Mouse (Mus musculus): Measurements from ENCODE around the gene Slc24a4.
"Not testable (repeated sequence)": the region's sequence is repeated elsewhere in the genome, so short reads cannot be mapped to it uniquely, and the experiment has no call there.

Slc24a4 gene

DNA sequence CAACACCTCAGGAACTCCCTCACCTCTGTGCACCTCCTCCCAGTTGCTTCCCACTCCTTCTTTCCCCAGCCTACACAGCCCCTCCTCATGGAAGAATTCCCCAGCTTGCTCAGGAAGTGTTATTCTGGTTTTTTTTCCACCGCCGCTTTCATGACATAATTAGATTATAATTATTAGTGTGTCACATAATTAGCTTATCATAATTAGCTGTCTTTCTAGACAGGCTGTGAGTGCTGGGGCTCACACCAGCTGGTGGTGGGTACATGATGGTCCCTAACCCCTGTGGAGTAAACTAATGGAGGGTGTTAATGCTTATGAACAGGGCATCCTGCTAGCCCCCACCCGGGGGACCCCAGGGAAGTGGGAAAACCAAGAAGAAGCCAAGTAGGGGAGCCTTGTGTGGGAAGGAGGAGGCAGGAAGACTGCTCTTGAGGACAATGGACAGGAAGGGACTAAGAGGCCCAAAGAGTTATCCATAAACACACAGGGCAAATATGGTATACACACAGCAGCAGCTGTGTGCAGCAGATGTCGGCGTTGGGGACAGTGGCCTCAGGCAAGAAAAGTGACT lies 38.2 kb downstream of the Slc24a4 start:
- no peak for DNase-seq

DNA sequence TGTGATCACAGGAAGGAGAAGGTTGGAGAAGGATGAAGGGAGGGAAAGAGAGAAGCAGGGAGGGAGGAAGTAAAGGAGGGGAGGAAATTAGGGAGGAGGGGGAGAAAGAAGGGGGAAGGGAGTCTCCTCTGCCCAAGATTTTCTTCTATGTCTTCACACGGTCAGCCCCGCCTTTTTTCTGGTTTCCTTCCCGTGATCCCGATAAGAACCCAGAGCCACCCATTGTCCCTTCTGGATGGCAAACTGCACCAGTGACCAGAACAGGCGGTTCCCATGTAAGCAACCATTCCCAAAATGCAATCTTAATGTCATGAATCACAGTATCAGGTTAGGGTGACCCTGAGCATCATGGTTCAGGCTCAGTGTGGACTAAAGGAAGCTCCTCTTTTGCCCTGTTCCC lies 38.8 kb downstream of the Slc24a4 start:
- DNase-seq, result no peak

DNA sequence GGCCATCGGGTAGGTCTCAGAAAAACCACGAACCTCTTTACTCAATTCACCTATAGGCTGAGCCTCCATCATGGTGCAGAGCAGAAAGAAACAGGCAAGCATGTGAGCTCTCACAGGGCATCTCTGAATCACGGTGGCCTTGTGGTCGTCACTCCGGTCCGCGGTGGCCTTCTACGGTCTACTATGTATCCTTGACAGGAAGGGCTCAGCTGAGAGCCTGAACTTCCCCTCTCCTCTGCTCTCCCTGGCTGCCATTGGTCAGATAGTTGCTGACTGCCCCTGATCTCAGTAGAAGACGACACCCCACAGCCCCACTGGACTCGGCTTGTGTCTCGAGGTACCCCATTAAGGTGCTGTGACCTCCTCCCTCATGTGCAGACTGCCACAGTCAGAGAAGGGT lies 44.2 kb downstream of the Slc24a4 start:
- DNase-seq, result no peak

DNA sequence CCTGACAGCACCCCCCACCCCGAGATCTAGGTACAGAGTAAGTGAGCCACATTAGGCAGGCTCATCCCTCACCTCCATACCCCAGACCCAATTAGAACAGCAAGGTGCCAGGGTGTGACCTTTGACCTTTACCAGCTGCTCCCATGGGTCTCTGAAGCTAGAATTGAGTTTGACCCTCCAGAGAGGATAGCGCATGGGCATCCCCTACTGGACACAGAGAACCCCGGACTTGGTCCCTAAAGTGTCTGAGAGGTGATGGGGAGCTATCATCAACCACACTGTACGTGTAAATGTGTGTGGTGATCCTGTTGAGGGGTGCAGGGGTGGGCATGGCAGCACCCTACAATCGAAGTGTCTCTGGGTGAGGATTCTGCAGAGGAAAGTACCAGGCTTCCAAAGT lies 44.8 kb downstream of the Slc24a4 start:
- no peak for DNase-seq

DNA sequence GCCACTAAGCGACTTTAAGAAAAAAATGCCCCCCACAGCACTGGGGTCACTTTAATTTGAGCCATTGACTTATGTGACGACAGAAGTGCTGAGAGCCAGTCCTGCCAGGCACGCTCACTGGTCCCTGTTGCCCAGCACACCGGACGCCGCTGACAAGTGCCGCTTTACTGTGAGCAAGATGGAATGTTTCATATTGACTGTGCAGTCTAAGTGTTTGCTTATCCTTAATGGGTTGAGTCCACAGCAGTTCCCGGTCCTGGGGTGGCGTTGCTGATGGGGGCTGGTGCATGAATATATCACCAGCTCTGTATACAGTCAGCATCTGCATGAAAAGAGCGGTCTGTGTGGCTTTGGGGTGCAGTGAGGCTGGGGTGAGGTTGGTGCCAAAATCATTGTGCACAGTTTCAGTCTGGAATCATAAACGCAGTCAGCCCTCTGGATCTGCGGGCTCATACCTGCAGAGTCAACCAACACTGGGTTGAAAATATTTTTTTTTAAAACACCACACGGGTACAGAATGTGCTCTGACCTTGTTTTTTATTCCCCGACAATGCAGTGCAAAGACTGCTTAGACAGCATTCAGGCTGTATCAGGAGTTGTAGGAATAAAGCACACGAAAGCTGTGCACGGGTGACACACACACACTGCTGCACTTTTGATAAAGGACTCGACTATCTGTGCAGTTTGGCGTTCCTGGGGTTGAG lies 52.0 kb downstream of the Slc24a4 start:
- no peak for DNase-seq

DNA sequence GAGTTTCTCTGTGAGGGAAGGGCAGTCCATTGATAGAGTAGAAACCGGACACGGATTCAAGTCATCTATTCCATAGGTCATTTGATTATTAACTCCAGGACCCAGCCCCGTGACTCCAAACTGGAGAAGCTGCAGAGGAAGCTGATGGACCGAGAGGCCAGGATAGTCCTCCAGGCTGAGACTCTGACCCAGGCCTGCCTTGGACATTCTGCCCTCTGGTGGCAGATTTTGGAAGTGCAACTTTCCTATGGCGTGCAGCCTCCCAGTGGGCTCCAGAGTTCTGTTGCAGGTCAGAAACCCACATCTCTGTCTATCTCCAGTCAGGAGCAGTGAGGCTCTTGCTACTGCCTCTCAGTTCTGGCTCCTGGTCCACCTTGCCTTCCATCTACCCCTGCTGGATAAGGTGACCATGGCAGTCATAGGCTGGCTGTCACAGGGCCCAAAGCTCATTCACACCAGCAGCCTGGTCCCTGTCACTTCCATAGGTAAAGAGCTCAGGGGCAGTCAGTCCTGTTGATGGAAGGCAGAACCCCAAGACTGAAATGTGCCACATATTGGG lies 53.3 kb downstream of the Slc24a4 start:
- DNase-seq, result peak; percentile 85

DNA sequence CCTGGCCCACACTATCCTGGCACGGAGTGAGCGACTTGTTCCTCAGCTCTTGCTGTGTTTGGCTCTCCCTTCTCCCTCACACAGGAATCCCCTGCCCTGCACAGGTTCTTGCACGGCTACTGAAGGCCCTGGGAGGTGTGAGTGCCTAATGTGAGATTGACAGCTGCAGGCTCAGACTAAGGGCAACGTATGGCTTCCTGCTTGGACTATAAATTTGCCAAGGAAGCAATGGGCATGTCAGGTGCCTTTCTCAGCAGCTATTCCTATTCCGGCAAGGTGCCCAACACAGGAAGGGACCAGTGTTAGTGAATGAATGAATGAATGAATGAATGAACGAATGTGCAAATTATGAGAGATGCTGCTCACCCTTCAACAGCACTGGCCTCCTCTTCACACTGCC lies 54.1 kb downstream of the Slc24a4 start:
- DNase-seq, result no peak

DNA sequence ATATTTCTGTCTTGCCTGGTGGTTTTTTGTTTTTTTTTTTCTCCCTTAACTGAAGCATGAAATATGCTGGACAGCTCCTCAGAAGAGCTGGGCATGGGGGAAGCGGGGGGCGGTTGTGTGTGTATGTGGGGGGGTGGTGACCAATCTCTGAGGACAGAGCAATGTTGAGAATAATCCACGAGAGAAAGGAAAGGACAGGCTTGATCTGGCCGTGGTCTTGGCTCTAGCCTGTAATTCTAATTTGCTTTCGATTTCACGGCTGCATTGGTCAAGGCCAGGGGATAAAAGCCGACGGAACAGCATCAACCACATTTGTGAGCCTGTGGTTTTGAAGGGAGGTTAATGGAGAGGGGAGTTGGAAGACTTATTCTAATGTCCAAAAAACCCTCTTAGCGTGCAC lies 54.7 kb downstream of the Slc24a4 start:
- no peak for DNase-seq

DNA sequence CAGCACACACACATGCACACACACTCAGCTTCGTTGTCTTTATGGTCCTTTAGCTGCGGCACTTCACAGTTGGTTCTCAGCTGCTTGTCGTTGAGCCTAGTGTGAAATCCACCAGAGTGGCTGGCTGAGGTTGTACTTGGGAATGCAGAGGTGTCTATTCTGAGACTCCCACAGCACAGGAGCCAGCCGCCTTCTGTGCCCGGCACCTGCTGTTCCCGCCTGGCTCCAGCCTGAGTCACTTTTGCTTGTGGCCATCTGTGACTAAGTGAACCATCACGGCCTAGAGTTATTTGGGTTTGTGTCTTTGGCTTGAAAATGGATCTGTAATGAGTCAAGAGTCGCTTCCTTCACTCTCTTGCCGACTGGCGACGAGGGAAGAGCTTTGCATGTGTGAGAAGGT lies 62.3 kb downstream of the Slc24a4 start:
- no peak for DNase-seq

DNA sequence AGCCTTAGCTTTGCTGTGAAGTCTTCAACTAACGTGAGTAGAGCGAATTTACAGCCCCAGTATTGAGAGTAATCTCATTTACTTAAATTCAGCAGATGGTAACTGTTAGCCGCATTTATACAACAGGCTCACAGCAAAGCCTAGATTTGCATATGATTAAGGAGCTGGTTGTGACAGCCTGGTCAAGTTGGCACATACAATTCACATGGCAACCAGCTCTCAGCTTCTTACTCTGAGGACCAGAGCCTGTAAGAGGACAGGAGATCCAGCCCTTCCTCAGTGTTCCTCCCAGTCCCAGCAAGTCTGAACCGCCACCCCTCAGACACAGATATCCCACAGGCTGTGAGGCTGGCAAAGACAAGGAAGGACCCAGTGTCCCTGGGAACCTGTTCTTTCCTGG lies 73.0 kb downstream of the Slc24a4 start:
- DNase-seq, result no peak

DNA sequence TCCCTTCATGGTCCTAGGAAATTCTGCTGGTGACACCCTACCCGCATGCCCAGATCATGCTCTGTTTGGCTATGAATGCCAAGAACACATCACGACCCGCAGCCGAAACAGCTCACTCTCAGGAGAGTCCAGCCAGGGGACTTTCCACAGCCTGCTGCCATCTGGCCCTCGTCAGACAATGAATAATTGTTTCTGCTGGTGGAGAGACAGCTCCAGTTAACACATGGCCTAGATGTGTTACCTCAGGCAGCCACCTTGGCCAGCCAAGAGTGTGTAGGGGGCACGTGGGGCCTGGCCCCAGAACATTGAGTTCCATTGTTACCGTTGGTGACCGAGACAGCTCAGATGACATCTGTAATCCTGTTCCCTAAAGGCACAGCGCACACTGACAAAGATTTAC lies 74.4 kb downstream of the Slc24a4 start:
- no peak for DNase-seq

DNA sequence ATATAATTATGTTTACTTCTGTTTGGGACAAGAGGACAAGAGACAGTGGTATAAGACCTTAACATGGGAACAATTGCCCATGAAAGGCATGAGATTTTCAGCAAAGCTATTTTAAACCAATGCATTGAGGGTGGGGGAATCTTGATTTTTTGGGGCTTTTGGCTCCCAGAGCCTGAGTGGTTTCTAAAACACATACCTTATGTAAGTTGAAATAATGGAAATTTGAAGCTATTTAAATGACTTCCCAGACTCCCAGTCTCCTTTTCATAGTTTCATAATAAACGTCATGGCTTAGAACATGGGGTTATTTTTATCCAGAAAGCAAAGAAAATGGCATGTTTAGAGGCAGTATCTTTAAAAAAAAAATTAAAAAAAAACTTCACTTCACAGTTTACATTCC lies 77.9 kb downstream of the Slc24a4 start:
- DNase-seq, result no peak

DNA sequence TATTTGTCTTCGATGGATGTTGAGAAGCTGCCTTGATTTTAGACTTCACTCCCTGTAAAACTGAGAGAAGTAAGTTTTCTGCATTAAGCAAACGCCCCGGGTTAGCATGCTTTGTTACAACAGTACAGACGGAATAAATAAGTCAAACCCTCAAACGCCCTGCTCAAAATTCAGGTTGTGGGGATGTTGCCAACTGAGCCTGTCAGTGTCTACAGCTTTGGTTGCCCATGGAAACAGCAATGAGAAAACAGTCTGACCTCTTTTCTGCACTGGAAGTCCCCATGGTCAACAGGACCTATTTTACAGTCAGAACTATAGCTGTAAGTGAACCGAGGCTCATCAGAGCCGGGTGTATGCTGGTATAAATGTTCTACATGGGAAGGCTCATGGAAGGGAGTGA lies 78.7 kb downstream of the Slc24a4 start:
- no peak for DNase-seq

DNA sequence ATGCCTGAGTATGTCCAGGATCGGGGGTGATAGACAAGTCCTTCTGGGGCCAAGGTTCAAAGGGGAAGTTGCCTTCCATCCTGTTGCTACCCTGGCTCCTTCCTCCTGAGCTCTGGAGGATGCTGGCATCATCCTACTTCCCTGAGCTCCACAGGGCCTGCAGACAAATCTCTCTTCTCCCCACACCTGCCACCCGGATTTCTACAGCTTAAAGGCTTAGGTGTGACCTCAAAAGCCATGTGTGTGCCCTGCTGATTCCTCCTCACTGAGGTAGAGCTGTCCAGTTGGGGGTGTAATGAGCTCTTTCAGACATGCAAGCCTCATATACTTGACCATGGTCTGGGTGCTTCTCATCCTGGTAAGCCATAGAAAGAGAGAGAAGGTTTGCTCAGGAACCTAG lies 82.3 kb downstream of the Slc24a4 start:
- no peak for DNase-seq

DNA sequence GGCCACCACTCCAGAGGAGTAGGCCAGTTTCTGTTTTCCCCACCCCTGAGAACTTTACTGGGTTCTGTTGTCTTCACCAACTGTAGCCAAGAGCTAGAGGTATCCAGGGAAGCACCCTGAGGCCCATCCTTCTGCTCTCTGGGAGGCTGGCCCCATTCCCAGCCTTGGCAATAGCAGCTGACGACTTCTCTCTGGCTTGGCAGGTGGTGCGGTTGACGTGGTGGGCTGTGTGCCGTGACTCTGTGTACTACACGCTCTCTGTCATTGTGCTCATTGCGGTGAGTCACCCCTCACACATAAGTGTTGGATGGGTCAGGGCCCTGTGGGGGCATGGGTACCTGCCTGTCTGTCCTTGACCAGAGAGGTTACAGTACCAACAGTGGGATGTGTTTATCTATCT lies 94.9 kb downstream of the Slc24a4 start:
- no peak for DNase-seq

DNA sequence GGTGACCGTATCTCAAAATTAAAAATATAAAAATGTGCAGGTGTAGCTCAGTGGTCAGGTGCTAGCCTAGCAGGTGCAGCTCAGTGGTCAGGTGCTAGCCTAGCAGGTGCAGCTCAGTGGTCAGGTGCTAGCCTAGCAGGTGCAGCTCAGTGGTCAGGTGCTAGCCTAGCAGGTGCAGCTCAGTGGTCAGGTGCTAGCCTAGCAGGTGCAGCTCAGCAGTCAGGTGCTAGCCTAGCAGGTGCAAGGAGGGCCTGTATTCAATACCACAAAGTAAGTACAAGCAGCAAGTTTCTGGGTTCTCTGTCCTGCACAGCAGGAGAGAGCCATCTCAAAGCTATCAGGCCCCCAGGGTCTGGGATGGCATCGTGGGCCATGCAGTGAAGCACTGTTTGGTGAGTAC lies 95.6 kb downstream of the Slc24a4 start:
- not testable (repeated sequence) for DNase-seq

DNA sequence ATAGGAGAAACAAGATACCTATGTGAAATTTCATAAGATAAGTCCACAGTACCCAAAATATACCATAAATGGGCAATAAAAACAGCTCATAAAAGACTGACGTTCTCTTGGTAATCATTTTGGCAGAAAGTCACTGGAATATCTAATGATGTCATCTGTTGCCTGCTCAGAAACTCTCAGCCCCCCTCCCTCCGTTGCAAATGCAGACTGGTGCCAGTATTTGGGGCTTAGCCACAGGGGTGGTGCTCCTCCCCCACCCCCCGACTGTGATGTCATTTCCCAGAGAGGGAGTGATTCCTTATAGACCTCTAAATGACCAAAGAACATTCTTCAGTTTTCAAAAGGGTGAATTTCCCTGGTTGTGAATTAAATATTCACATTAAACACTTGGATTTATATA lies 96.6 kb downstream of the Slc24a4 start:
- no peak for DNase-seq

DNA sequence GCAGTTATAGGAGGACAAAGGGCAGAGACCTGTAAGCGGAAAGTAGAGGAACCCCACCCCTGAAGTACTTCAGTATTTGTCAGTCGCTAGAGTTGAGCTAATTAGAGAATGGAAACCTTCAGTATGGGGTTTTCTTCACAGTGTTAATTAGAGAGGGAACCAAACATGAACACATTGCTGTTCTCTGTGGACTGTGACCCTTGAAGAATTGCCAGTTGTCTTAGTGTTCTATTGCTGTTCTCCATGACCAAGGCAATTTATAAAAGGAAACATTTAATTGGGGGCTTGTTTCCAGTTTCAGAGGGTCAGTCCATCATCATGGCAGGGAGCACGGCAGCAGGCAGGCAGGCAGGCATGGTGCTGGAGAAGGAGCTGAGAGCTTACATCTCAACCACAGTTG lies 107.0 kb downstream of the Slc24a4 start:
- no peak for DNase-seq

DNA sequence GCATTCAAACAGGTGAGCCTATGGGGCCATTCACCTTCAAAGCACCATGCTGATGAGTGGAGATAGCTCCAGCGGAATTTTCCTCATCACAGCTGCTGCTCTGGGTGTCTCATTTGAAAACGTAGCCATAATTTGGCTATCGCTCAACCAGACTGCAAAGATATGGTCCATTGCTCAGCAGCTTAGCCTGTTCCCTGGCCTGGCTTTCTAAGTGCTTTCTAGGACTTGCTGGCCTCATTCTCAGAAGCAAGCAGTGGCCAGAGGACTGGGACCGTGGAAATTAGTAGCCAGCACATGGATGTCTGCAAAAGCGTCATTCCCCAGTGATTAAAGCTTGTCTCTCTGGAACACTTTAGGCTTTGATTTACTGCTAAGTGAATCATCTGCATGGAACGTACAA lies 107.8 kb downstream of the Slc24a4 start:
- no peak for DNase-seq

DNA sequence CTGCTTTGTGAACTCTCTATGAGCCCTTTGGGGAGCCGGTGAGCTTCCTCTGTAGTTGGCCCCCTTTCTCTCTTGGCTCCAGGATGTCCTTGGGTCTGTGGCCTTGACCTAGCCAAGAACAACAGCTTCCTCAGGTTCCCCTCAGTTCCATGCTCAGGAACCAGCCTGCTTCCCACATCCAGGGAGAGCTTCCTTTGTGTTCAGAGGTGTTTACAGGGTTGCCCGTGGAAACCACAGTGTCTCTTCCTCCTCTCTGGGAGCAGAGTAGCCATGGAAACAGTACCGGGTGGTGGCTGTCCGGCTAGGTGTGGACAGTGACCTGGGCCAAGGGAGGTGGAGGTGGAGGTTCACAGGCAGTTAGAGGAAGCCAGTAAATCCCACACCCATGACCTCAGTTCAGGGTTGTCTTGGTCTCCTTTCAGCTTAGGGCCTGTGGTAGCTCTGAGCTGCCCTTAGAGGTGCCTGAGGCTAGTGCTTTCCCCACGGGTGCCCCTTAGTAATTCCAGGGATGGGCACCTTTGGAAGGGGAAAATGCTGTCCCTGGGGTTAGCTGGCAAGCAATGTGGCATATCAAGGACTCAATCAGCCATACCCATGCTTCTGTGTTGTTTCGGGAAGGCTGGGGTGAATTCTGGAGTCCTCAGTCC lies 113.7 kb downstream of the Slc24a4 start:
- no peak for DNase-seq

DNA sequence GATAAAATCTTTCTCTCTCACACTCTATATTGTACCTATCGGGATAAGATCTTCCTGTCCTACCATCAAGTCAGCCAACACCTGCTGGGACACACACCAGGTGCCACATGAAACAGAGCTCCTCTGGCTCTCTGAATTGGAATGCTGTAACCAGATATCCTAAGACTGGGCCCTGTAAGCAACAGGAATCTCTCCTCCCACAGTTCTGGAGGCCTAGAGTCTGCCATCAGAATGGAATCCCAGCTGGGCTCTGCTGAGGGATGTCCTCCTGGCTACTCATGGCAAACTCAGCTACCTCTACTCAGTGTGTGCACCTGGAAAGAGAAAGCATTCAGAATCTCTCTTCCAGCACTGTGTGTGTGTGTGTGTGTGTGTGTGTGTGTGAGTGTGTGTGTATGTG lies 115.4 kb downstream of the Slc24a4 start:
- no peak for DNase-seq

DNA sequence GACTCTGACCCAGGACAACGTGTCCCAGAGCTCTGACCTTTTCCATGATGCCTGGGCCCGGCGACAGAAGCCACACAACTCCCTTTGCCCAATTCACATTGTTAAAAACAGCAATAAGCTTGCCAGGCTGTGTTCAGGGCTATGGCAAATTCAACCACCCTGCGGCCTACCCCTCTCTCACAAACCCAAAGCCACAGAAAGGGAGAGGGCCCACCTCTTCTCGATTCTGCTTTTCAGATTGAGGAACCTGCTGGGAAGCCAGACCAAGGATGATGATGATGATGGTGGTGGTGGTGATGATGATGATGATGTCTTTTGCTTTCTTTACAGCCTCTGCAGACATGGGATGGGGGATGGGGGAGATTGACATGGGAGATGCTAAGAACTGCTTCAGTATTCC lies 117.7 kb downstream of the Slc24a4 start:
- no peak for DNase-seq

DNA sequence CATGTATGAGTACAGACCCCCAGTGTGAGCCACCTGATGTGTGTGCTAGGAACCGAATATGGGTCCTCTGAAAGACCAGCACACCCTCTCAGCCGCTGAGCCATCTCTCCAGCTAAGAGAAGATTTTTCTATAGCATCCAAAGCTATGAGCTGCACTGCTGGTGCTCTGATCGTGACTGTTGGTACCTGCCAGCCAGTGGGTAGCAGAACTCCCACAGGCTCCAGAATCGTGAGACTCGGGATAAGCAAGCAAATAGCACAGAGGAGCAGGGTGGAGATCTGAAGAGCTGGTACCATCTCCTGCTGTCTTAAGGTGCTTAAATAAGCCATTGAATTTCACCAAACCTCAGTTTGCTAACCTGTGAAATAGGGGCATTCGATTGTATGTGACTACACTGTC lies 119.6 kb downstream of the Slc24a4 start:
- no peak for DNase-seq

DNA sequence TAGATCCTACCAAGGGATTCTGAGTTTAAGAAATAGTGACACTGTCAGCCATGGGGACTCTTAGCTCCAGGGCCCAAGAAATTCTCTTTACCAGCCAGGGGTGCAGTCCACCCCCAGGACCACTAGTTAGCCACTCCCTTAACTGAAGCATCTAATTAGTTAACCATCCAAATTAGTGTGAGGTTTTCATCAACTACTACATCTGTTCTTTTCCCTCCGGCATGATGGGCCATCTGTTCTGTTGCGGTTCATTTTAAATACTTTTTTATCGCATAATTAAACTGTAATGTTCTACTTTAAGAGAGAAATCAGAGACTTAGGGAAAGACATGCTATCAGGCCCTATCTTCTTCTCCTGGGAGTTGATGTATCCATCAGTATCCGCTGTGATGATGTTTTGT lies 121.8 kb downstream of the Slc24a4 start:
- DNase-seq, result no peak

DNA sequence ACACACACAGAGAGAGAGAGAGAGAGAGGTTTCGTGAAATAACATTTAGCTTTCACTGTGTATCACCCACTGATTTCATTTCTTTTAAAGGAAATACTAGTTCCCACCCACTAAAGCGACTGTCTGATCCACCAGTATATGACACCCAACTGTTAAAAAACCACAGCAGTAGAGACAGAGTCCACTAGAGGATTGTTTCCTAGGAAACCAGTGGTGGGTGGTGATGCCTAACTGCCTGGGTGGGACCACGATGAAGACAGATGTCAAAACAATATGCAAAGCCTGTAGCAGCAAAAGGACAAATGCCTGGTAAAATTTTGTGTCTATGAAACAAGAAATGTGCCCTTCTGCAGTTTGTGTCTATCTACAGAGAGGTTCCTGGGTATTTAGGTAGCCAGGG lies 122.5 kb downstream of the Slc24a4 start:
- no peak for DNase-seq

Data from thymus, postnatal 4 days (tissue).